21 mouse cellular contexts compared by ENCODE assay signal in genomic region chr1:80045141-80045540, GRCm38 (mm10).
A peak's percentile ranks its signal among the peaks of the same experiment; 100 is the strongest.
DNase-seq lines count a peak whose midpoint lies in the region; ATAC-seq lines count a peak whose summit lies in the region.
"Had no signal": no experiment of that assay in that cellular context is flagged by ENCODE, and none has a peak within 500 bp of the region (broad histone marks: within the 10 kb centered on the region; RNA-seq: fewer than 3 reads in every experiment).

No protein-coding gene starts in this region.

- DNase-seq in heart, adult 11 months, result peak; percentile 93
- DNase-seq in heart, adult 9 months (ENCODE audit: low spot score in 2 of 2), result peak; percentile 34 to 40
- no peak for DNase-seq in heart, postnatal 4 days
- DNase-seq: adrenal gland, adult 2 months; adrenal gland, postnatal 10 days; adrenal gland, postnatal 25 days; cerebellum, adult 11 months; cerebellum, adult 18-20 months; cerebellum, adult 8-10 months; cerebellum, adult 9-11 months; cerebellum, postnatal 14 days; cerebellum, postnatal 36 days; embryo, embryonic 11 days had no signal

- no peak overlapping the region for H3K4me2 ChIP-seq in heart, embryonic 12.5 days
- H3K4me2 ChIP-seq: embryonic facial prominence, embryonic 13.5 days; embryonic facial prominence, embryonic 15.5 days; forebrain, embryonic 12.5 days had no signal

- H3K4me1 ChIP-seq in heart, embryonic 12.5 days (replicated peaks), result no peaks in the 10 kb centered on the region
- H3K4me1 ChIP-seq: embryonic facial prominence, embryonic 13.5 days; embryonic facial prominence, embryonic 15.5 days; forebrain, embryonic 10.5 days; forebrain, embryonic 12.5 days had no signal

- no peaks in the 10 kb centered on the region for H3K27me3 ChIP-seq in heart, embryonic 12.5 days (replicated peaks)
- H3K27me3 ChIP-seq: embryonic facial prominence, embryonic 13.5 days; embryonic facial prominence, embryonic 15.5 days; forebrain, embryonic 12.5 days had no signal

- H3K4me3 ChIP-seq in heart, embryonic 12.5 days, result no peak overlapping the region
- H3K4me3 ChIP-seq: embryonic facial prominence, embryonic 13.5 days; embryonic facial prominence, embryonic 15.5 days; erythroblast, embryonic 14.5 days; forebrain, embryonic 10.5 days; forebrain, embryonic 12.5 days had no signal

- ATAC-seq in heart, embryonic 12.5 days (ENCODE audit: insufficient number of reproducible peaks, low FRiP score), result no peak
- ATAC-seq: forebrain, embryonic 14.5 days; forebrain, embryonic 16.5 days had no signal

- no peak overlapping the region for H3K9ac ChIP-seq in heart, embryonic 12.5 days
- H3K9ac ChIP-seq: embryonic facial prominence, embryonic 13.5 days; embryonic facial prominence, embryonic 15.5 days; forebrain, embryonic 12.5 days had no signal

- H3K9me3 ChIP-seq in heart, embryonic 12.5 days (replicated peaks), result peaks cover 3% of the 10 kb centered on the region
- H3K9me3 ChIP-seq: embryonic facial prominence, embryonic 13.5 days; embryonic facial prominence, embryonic 15.5 days; forebrain, embryonic 10.5 days; forebrain, embryonic 12.5 days had no signal

- WGBS in heart, embryonic 12.5 days, result 87% methylated on average over 10 of the region's 10 CpGs

- no peak overlapping the region for H3K27ac ChIP-seq in heart, embryonic 12.5 days (ENCODE audit: poor library complexity, severe bottlenecking)
- H3K27ac ChIP-seq: embryonic facial prominence, embryonic 13.5 days; embryonic facial prominence, embryonic 15.5 days; forebrain, embryonic 10.5 days; forebrain, embryonic 12.5 days had no signal

- no peaks in the 10 kb centered on the region for H3K36me3 ChIP-seq in heart, embryonic 12.5 days
- H3K36me3 ChIP-seq: embryonic facial prominence, embryonic 13.5 days; embryonic facial prominence, embryonic 15.5 days; forebrain, embryonic 10.5 days; forebrain, embryonic 12.5 days had no signal
